Mouse (Mus musculus) limb, embryonic 12.5 days (tissue): ENCODE data around the gene Sgk1. TPM values are rescaled to one million over a fixed set of nuclear protein-coding genes. Genes with fewer than 3 reads are reported as not detected.

ENCODE experiments used
- ATAC-seq: fragments of 200-750 bp; cut with Nextera tagmentation; 2 replicates; pipeline ENCODE4 v1.8.0; 2017; ENCODE audit warnings: low read depth, moderate TSS enrichment; ENCODE audit not compliant: insufficient number of reproducible peaks, insufficient read depth, low FRiP score, low TSS enrichment
- H3K27ac ChIP-seq: fragments of 300-500 bp; sonication (generic); 2 replicates; pipeline ENCODE4 v1.5.1; 2016; ENCODE audit warnings: mild to moderate bottlenecking, moderate library complexity
- H3K27me3 ChIP-seq: fragments of 300-500 bp; sonication (generic); 2 replicates; pipeline ENCODE4 v1.6.1; 2016; ENCODE audit warnings: mild to moderate bottlenecking, moderate library complexity
- H3K36me3 ChIP-seq: fragments of 300-500 bp; sonication (generic); 2 replicates; pipeline ENCODE4 v1.6.1; 2016; ENCODE audit warnings: mild to moderate bottlenecking, moderate library complexity
- H3K4me1 ChIP-seq: fragments of 300-500 bp; sonication (generic); replicated peaks from 2 replicates; pipeline ENCODE4 v1.6.1; 2016
- H3K4me2 ChIP-seq: fragments of 300-500 bp; sonication (generic); 2 replicates; pipeline ENCODE4 v1.6.1; 2016; ENCODE audit warnings: mild to moderate bottlenecking, moderate library complexity
- H3K4me3 ChIP-seq: fragments of 300-500 bp; sonication (generic); replicated peaks from 2 replicates; pipeline ENCODE4 v1.5.1; 2016; ENCODE audit warnings: mild to moderate bottlenecking
- H3K9ac ChIP-seq: fragments of 300-500 bp; sonication (generic); replicated peaks from 2 replicates; pipeline ENCODE4 v1.6.1; 2016; ENCODE audit warnings: mild to moderate bottlenecking, moderate library complexity
- H3K9me3 ChIP-seq: fragments of 300-500 bp; sonication (generic); 2 replicates; pipeline ENCODE4 v1.6.1; 2016; ENCODE audit warnings: mild to moderate bottlenecking, moderate library complexity
- WGBS: fragments of 180-500 bp; shearing (Covaris S2); methylation state at CpG from one replicate; pipeline ENCODE4 v1.1.7; 2016; 5-methylcytosine and 5-hydroxymethylcytosine counted together
- polyA plus RNA-seq: library from polyadenylated mRNA; unstranded; fragments of >200 nt; fragmentation: Nextera tagmentation; extraction: Ambion mirVana; gene quantifications from 2 replicates; pipeline ENCODE4 v1.2.1, GENCODE M21; 2016

Sgk1 gene
- polyA plus RNA-seq, 1 experiment from 2014 or later, result 44.2 TPM

DNA sequence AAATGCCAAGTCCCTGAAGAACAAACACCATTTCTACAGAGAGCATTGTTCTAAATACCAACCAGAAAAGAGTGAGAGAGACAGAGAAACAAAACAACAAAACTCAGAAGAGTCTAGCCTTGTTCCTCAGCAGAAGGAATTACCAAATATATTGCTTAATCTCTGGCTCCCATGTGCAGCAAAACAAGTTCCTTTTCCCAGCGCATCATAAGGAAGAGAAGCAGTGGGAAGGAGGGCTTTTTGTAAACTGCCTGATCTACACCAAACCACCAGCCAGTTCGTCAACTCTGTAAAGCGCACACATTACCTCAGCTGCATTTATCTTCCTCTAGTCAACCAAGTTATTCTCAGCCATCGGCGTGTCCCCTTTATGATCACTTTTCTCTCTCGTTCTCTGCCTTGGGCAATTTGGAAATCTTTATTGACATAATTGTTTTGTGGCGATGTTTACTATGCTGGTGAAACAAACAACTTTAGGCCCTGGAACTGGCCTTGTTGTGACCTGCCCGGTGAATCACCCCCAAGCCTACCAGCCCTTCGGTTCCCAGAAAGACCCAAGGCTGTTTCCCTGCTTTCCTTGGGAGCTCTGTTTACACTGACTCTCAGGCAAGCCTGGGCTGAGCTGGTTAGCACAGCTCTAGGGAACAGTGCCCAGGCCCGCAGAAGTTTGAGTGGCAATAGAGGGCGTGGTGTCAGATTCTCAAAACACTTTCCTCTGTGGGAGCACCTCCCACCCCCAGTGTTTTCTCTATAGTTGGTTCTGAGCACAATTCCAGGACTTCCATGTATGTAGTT, 34.8 kb upstream of the Sgk1 start:
- WGBS, result 68% methylated on average over 11 of the region's 11 CpGs
- H3K9ac ChIP-seq, result no peak overlapping the region
- no peak overlapping the region for H3K4me2 ChIP-seq
- 0 out of 2 replicates have a peak overlapping the region, but pooled peaks have one; percentile 20 for H3K27ac ChIP-seq
- H3K9me3 ChIP-seq, result no peaks in the 10 kb centered on the region
- no peak overlapping the region for H3K4me3 ChIP-seq
- H3K4me1 ChIP-seq, result peaks cover 7% of the 10 kb centered on the region; the same call in 1 of the 2 replicates
- ATAC-seq, result no peak
- no peaks in the 10 kb centered on the region for H3K36me3 ChIP-seq
- H3K27me3 ChIP-seq, result no peaks in the 10 kb centered on the region

DNA sequence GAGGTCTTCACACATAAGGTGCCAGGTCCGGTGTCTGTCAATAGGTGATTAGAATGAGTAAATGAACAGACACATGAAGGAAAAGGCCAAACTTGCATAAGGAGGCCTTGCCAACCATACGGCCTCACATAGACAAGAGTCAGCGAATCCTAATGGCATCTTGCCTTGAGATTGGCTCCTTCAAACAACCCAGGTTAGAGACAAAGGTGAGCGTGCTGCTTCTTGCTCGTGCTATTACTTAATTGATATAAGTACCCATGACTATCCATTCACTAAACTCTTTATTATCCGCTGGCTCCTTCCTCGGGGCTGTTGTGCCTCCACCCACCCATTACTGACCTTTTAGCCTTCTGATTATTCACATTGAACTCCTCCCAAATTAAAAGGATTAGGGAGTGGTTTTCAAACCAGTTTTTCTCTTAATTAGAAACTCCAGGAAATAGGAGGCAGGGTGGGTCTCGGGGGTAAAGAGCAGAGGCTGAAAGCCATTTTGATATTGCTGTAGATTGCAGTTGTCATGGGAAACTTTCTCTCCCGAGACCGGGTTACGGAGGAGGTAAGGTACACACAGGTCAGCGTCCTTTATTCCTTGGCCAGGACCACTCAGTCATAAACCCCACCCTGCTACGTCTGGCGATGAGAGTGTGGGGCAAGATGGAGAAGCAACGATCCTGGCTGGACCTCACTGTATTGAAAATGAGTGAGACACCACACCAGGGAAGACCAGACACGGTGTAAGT, 33.9 kb upstream of the Sgk1 start:
- H3K4me1 ChIP-seq, result peaks cover 7% of the 10 kb centered on the region; the same call in 1 of the 2 replicates
- no peaks in the 10 kb centered on the region for H3K27me3 ChIP-seq
- no peak overlapping the region for H3K9ac ChIP-seq
- 79% methylated on average over 16 of the region's 16 CpGs for WGBS
- H3K9me3 ChIP-seq, result no peaks in the 10 kb centered on the region
- H3K4me2 ChIP-seq, result no peak overlapping the region
- no peaks in the 10 kb centered on the region for H3K36me3 ChIP-seq
- H3K4me3 ChIP-seq, result no peak overlapping the region
- no peak overlapping the region for H3K27ac ChIP-seq
- no peak for ATAC-seq

DNA sequence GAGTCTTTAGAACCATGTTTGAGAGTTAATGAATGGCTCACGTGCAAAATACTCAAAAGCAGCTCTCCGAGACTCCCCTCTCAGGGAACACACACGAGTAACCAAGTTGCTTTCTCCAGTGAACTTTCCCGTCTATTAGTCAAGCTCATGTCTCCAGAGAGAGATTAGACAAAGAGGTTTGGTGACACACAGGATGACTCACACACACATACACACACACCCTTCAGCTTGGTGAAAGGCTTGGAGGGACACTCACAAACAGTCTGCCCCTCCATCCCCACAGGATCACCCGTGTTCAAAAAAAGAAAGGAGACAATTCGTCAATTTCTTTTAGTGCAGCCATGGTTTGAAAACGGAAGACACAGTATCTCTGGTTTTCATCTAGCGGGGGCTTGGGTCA, 32.7 kb upstream of the Sgk1 start:
- 83% methylated on average over 8 of the region's 8 CpGs for WGBS
- H3K36me3 ChIP-seq, result no peaks in the 10 kb centered on the region
- no peaks in the 10 kb centered on the region for H3K9me3 ChIP-seq
- no peak overlapping the region for H3K4me3 ChIP-seq
- H3K27me3 ChIP-seq, result no peaks in the 10 kb centered on the region
- no peak overlapping the region for H3K9ac ChIP-seq
- no peak overlapping the region for H3K27ac ChIP-seq
- H3K4me2 ChIP-seq, result no peak overlapping the region
- ATAC-seq, result no peak
- H3K4me1 ChIP-seq, result peaks cover 11% of the 10 kb centered on the region; the same call in 1 of the 2 replicates

DNA sequence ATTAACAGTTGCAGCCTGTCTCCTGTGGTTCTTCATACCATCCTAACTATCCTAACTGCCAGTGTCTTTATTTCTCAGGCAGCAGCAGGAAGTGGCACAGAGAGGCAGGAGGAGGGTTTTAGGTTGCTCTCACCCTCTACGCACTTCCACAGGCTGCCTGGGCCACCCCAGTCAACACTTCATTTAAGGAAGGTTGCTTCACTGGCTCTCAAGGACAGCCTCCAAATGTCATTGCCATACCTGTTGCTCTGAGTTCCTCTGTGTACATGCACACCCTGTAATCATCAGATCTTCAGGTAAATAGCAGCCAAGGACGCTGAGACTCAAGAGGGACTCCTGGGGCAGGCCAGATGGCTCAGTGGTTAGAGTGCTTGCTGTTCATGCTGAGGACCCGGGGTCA, 31.7 kb upstream of the Sgk1 start:
- 95% methylated on average over 3 of the region's 3 CpGs for WGBS
- no peaks in the 10 kb centered on the region for H3K9me3 ChIP-seq
- H3K27me3 ChIP-seq, result no peaks in the 10 kb centered on the region
- H3K4me1 ChIP-seq, result peaks cover 11% of the 10 kb centered on the region; the same call in 1 of the 2 replicates
- ATAC-seq, result no peak
- H3K27ac ChIP-seq, result no peak overlapping the region
- no peak overlapping the region for H3K4me2 ChIP-seq
- no peak overlapping the region for H3K4me3 ChIP-seq
- H3K36me3 ChIP-seq, result no peaks in the 10 kb centered on the region
- no peak overlapping the region for H3K9ac ChIP-seq

DNA sequence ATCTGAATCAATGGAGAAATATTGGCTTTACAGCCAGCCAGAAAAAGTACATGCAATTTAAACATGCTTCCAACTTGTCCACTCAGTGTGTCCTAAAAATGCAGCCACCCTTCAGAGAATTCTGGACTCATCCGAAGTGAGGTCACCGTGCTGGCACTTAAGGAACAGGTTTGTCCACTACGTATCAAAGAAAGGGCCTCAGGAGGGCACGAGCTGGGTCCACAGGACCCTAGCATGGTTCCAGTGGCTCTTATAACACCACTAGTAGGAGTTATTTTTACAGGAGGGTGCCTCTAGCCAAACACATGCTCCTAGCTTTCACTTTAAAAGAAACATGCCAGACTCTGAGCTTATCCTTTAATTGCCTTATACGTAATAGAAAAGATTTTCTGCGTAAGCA, 28.9 kb upstream of the Sgk1 start:
- Histone ChIP-seq H3K4me1 (peaks cover 15% of the 10 kb centered on the region), H3K27me3 (no peaks in the 10 kb centered on the region), H3K9me3 (no peaks in the 10 kb centered on the region), H3K4me3 (no peak overlapping the region), H3K36me3 (no peaks in the 10 kb centered on the region), H3K9ac (no peak overlapping the region), H3K27ac (no peak overlapping the region), H3K4me2 (no peak overlapping the region)
- 78% methylated on average over 6 of the region's 6 CpGs for WGBS
- ATAC-seq, result no peak

DNA sequence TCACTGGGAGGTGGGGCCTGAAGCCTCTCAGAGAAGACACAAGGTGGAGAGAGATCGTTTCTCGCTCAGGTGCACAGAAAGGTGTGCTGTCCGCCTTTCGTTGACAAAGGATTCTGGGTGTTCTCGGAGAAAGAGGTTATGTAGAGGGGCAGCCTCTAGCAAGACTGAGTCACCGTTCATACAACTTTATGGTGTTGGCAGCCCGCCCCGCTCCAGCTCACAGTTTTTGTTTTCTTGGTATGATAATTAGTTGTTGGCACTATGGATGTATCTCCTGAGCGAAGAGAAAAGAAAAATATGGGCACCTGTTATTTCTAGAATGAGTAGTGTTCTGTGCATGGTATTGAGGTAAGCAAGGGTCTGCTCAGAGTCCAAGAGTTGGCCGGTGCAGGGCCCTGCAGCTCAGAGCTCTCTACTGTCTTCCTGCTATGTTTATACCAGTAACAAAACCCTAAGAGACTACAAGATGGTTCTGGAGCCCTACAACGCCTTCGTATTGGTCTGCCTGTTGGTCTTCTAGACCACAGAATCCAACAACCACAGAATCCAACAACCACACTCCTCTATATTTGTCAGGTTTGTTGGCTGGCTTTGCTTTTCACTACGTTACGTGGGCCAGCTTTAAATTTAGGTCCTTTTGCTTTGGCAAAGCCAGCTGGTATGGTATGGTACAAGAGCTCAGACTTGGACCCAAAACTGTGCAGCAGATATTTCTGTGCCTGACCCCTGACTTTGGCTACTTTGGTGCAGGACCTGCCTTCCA, 28.2 kb upstream of the Sgk1 start:
- ATAC-seq, result no peak
- Histone ChIP-seq H3K4me2 (no peak overlapping the region), H3K9ac (no peak overlapping the region), H3K4me1 (peaks cover 15% of the 10 kb centered on the region), H3K4me3 (no peak overlapping the region), H3K27ac (no peak overlapping the region), H3K36me3 (no peaks in the 10 kb centered on the region), H3K9me3 (no peaks in the 10 kb centered on the region), H3K27me3 (no peaks in the 10 kb centered on the region)
- 90% methylated on average over 14 of the region's 14 CpGs for WGBS

DNA sequence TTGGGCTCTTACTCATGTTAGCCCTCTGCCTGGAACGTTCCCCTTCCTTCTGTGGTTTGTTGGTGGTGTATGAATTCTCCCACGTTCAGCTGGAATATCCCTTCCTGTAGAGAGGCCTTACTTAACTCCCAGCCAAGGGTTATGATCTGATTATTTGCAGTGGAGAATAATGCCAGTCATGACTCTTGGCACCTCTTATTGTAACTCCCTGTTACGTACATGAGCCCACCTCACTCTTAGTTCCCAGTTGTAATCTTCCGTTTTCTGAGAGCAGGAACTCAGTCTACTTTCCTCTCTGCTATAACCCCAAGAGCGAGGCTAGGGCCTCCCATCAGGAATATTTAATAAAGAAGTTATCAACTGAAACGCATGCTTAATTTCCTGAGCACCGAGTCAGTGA, 26.6 kb upstream of the Sgk1 start:
- 90% methylated on average over 7 of the region's 7 CpGs for WGBS
- no peak overlapping the region for H3K4me2 ChIP-seq

DNA sequence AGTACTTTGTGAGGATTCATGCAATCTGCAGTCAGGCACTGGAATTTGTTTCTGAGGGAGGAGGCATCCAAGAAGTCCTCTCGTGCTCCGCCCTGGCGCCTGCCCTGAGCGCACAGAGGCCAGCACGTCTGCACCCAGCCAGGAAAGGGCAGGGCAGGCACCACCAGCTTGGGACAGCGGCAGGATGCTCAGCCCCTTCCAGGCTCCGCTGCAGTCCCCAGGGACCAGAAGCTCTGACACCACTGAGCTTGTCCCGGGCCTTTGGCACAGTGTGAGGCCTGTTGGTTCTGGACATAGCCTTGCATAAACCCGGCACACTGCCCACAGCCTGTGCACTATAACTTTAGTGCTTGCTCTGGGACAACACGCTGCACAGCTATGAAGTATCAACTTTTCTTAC, 24.3 kb upstream of the Sgk1 start:
- no peak for ATAC-seq
- Histone ChIP-seq H3K36me3 (no peaks in the 10 kb centered on the region), H3K27me3 (no peaks in the 10 kb centered on the region), H3K9me3 (no peaks in the 10 kb centered on the region), H3K4me1 (peaks cover 8% of the 10 kb centered on the region), H3K4me3 (no peak overlapping the region), H3K9ac (no peak overlapping the region), H3K27ac (no peak overlapping the region), H3K4me2 (no peak overlapping the region)
- 64% methylated on average over 10 of the region's 10 CpGs for WGBS

More for the DNA sequence above, 26.6 kb upstream of the Sgk1 start:
- Histone ChIP-seq H3K36me3 (no peaks in the 10 kb centered on the region), H3K27me3 (no peaks in the 10 kb centered on the region), H3K9me3 (no peaks in the 10 kb centered on the region), H3K4me3 (no peak overlapping the region), H3K4me1 (peaks cover 15% of the 10 kb centered on the region), H3K27ac (no peak overlapping the region), H3K9ac (no peak overlapping the region)
- no peak for ATAC-seq

DNA sequence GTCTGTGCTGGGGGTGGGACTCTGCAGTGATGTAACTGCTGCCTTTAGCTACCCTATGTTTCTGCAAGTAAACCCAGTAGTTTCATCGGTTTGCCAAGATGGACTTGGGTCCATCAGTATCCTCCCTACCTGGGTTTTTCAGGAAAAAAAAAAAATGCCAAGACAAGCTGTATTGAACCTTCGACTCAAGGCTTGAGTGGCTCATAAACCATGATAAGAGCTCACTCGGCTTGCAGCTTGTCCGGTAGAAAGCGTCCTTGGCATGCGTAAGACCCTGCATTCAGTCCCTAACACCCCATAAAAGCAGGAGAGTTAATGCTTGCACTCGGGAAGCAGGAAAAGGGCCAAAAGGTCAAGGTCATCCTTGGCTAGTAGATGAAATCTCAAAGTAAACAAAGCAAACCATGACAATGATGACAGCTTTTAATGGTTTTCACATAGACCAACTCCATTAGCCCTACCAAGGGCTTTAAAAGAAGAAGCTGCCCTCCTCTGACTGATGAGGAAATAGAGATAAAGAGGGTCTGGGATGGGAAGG, 23.5 kb upstream of the Sgk1 start:
- peaks cover 5% of the 10 kb centered on the region for H3K4me1 ChIP-seq
- H3K9me3 ChIP-seq, result no peaks in the 10 kb centered on the region
- WGBS, result 28% methylated on average over 7 of the region's 7 CpGs
- no peak for ATAC-seq
- no peaks in the 10 kb centered on the region for H3K27me3 ChIP-seq
- no peak overlapping the region for H3K27ac ChIP-seq
- no peak overlapping the region for H3K4me2 ChIP-seq
- no peak overlapping the region for H3K9ac ChIP-seq
- no peak overlapping the region for H3K4me3 ChIP-seq
- no peaks in the 10 kb centered on the region for H3K36me3 ChIP-seq

DNA sequence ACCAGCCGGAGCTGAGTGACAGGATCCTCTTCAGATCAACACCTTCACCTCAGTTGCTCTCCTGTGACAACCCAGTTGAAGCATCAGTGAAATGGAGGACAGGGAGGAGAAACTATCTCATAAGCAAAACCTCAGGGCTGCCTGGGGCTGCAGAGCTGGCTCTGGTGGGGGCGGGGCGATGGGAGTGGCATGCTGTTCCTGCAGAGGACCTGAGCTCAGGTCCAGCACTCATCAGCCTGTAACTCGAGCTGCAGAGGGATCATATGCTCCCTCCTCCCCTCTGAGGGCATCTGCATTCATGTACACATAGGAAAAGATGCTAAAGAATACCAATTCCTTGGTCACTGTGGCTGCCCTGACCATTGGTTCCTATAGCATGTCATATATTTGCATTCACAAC, 15.5 kb upstream of the Sgk1 start:
- Histone ChIP-seq H3K4me1 (0 out of 2 replicates have a peak, but pooled peaks cover 8% of the 10 kb centered on the region), H3K9ac (no peak overlapping the region), H3K27ac (no peak overlapping the region), H3K4me2 (no peak overlapping the region), H3K27me3 (no peaks in the 10 kb centered on the region), H3K36me3 (no peaks in the 10 kb centered on the region), H3K9me3 (no peaks in the 10 kb centered on the region), H3K4me3 (no peak overlapping the region)
- 28% methylated on average over 4 of the region's 4 CpGs for WGBS
- ATAC-seq, result no peak

DNA sequence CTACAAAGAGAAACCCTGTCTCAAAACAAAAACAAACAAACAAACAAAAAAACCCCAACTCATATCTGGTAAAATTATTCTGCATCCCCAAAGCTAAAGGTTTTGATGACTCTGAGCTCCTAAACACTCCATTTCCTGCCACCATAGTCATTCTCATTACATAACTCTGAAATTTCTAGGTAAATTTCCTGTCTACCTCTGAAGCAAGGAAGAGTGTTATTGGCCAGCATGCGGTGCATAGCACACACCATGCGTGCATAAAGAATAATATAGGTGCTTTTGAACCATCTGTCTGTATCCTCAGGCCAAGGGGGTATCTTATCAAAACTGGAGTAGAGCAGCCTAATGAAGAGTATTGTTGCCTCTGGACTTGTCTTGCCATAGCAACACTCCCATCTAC, 13.8 kb upstream of the Sgk1 start:
- Histone ChIP-seq H3K27ac (no peak overlapping the region), H3K4me2 (no peak overlapping the region), H3K9ac (no peak overlapping the region), H3K9me3 (no peaks in the 10 kb centered on the region), H3K36me3 (no peaks in the 10 kb centered on the region), H3K4me1 (0 out of 2 replicates have a peak, but pooled peaks cover 8% of the 10 kb centered on the region), H3K27me3 (no peaks in the 10 kb centered on the region), H3K4me3 (no peak overlapping the region)
- no peak for ATAC-seq
- WGBS, result 88% methylated on average over 2 of the region's 2 CpGs
